Mouse (Mus musculus): ENCODE measurements around the gene Ppp1r13b.
A peak's percentile ranks its signal among the peaks of the same experiment; 100 is the strongest.
"Not testable (repeated sequence)": the region's sequence is repeated elsewhere in the genome, so short reads cannot be mapped to it uniquely, and the experiment has no call there.

Gene Ppp1r13b

GRCm38 (mm10) chr12:111907970-111908681, at the start of gene Ppp1r13b:
Ppp1r13b (minus strand) TSS chr12:111908110.
- ATAC-seq (ENCODE audit: low TSS enrichment) = peak; percentile 64

- ATAC-seq (ENCODE audit: low TSS enrichment) = no peak
These were observed 48.3 kb upstream of the Ppp1r13b start for GRCm38 (mm10) chr12:111956173-111956572.

- no peak; the same call in 1 of the 2 replicates for ATAC-seq (ENCODE audit: low TSS enrichment)
These were observed 43.8 kb upstream of the Ppp1r13b start for GRCm38 (mm10) chr12:111951701-111952100.

- no peak for ATAC-seq (ENCODE audit: low TSS enrichment)
These were observed 42.6 kb upstream of the Ppp1r13b start for GRCm38 (mm10) chr12:111950486-111950885.

- ATAC-seq (ENCODE audit: low TSS enrichment) = 0 out of 2 replicates have a peak, but pooled peaks have one; percentile 35
These were observed 38.8 kb upstream of the Ppp1r13b start for GRCm38 (mm10) chr12:111946716-111947115.

GRCm38 (mm10) chr12:111945765-111946655, 38.1 kb upstream of the Ppp1r13b start:
- ATAC-seq (ENCODE audit: low TSS enrichment) = not testable (repeated sequence)

GRCm38 (mm10) chr12:111945115-111945514, 37.2 kb upstream of the Ppp1r13b start:
- ATAC-seq (ENCODE audit: low TSS enrichment) = no peak

GRCm38 (mm10) chr12:111944065-111944987, 36.4 kb upstream of the Ppp1r13b start:
- not testable (repeated sequence) for ATAC-seq (ENCODE audit: low TSS enrichment)

- no peak for ATAC-seq (ENCODE audit: low TSS enrichment)
These were observed 35.6 kb upstream of the Ppp1r13b start for GRCm38 (mm10) chr12:111943421-111944064.

- no peak for ATAC-seq (ENCODE audit: low TSS enrichment)
These were observed 30.8 kb upstream of the Ppp1r13b start for GRCm38 (mm10) chr12:111938623-111939177.

GRCm38 (mm10) chr12:111936706-111937550, 29.0 kb upstream of the Ppp1r13b start:
- ATAC-seq (ENCODE audit: low TSS enrichment) = no peak

GRCm38 (mm10) chr12:111933971-111934370, 26.1 kb upstream of the Ppp1r13b start:
- ATAC-seq (ENCODE audit: low TSS enrichment) = no peak

- ATAC-seq (ENCODE audit: low TSS enrichment) = peak; percentile 78; the same call in 1 of the 2 replicates
These were observed 25.3 kb upstream of the Ppp1r13b start for GRCm38 (mm10) chr12:111933032-111933704.

- no peak for ATAC-seq (ENCODE audit: low TSS enrichment)
These were observed 24.6 kb upstream of the Ppp1r13b start for GRCm38 (mm10) chr12:111932513-111932912.

GRCm38 (mm10) chr12:111931411-111932025, 23.6 kb upstream of the Ppp1r13b start:
- ATAC-seq (ENCODE audit: low TSS enrichment) = no peak

- ATAC-seq (ENCODE audit: low TSS enrichment) = no peak
These were observed 20.6 kb upstream of the Ppp1r13b start for GRCm38 (mm10) chr12:111928411-111928966.

GRCm38 (mm10) chr12:111927338-111927737, 19.4 kb upstream of the Ppp1r13b start:
- peak; percentile 34; the same call in 1 of the 2 replicates for ATAC-seq (ENCODE audit: low TSS enrichment)

- ATAC-seq (ENCODE audit: low TSS enrichment) = no peak
These were observed 15.2 kb upstream of the Ppp1r13b start for GRCm38 (mm10) chr12:111923117-111923516.

Measured in frontal cortex, adult (tissue).